Mouse (Mus musculus): Measurements from ENCODE around the gene Zfp74. TPM values are rescaled to one million over a fixed set of nuclear protein-coding genes. Genes with fewer than 3 reads are reported as not detected.

Zfp74 gene
- polyA plus RNA-seq, 1 experiment from 2014 or later: 1.8 TPM

Small RNA genes within 50 kb of the gene (microRNA-seq; reads per million reads assigned to microRNA genes)
- 0.76 reads per million for gene Mir7668

Other genes starting within 250 kb of the Zfp74 start
- gene Catsperg2, start 227.1 kb downstream of the Zfp74 start, polyA plus RNA-seq (2015; fragmentation: Nextera tagmentation; extraction: Ambion mirVana): not detected in 2 replicates
- gene Zfp84, start 185.5 kb downstream of the Zfp74 start, polyA plus RNA-seq (2015; fragmentation: Nextera tagmentation; extraction: Ambion mirVana): 3.2 TPM in 2 replicates
- gene Zfp30, start 170.1 kb downstream of the Zfp74 start, polyA plus RNA-seq (2015; fragmentation: Nextera tagmentation; extraction: Ambion mirVana): 0.54 and 0.67 TPM in 2 replicates
- gene Zfp790, start 138.0 kb downstream of the Zfp74 start, polyA plus RNA-seq (2015; fragmentation: Nextera tagmentation; extraction: Ambion mirVana): 2.9 and 4.1 TPM in 2 replicates
- 0.36 and 0.83 TPM in 2 replicates for gene Zfp940, start 100.4 kb downstream of the Zfp74 start, polyA plus RNA-seq (2015; fragmentation: Nextera tagmentation; extraction: Ambion mirVana)
- gene Zfp420, start 94.1 kb downstream of the Zfp74 start, polyA plus RNA-seq (2015; fragmentation: Nextera tagmentation; extraction: Ambion mirVana): 0.91 and 0.97 TPM in 2 replicates
- gene Zfp27, start 47.5 kb downstream of the Zfp74 start, polyA plus RNA-seq (2015; fragmentation: Nextera tagmentation; extraction: Ambion mirVana): 1.4 and 1.7 TPM in 2 replicates
- gene Zfp383, start 45.9 kb downstream of the Zfp74 start, polyA plus RNA-seq (2015; fragmentation: Nextera tagmentation; extraction: Ambion mirVana): 0.35 and 0.39 TPM in 2 replicates
- gene Zfp568, start 29.9 kb upstream of the Zfp74 start, polyA plus RNA-seq (2015; fragmentation: Nextera tagmentation; extraction: Ambion mirVana): 8.2 and 12.5 TPM in 2 replicates
- 0.37 and 0.53 TPM in 2 replicates for gene Zfp14, start 97.3 kb upstream of the Zfp74 start, polyA plus RNA-seq (2015; fragmentation: Nextera tagmentation; extraction: Ambion mirVana)
- 1.3 and 1.6 TPM in 2 replicates for gene Zfp82, start 118.8 kb upstream of the Zfp74 start, polyA plus RNA-seq (2015; fragmentation: Nextera tagmentation; extraction: Ambion mirVana)
- not detected in 2 replicates for gene Gm26920, start 136.3 kb upstream of the Zfp74 start, polyA plus RNA-seq (2015; fragmentation: Nextera tagmentation; extraction: Ambion mirVana)
- 1.4 and 1.9 TPM in 2 replicates for gene Zfp566, start 136.4 kb upstream of the Zfp74 start, polyA plus RNA-seq (2015; fragmentation: Nextera tagmentation; extraction: Ambion mirVana)
- gene Zfp260, start 140.7 kb upstream of the Zfp74 start, polyA plus RNA-seq (2015; fragmentation: Nextera tagmentation; extraction: Ambion mirVana): 12.2 and 13.4 TPM in 2 replicates
- 1.4 and 1.6 TPM in 2 replicates for gene Zfp382, start 167.9 kb upstream of the Zfp74 start, polyA plus RNA-seq (2015; fragmentation: Nextera tagmentation; extraction: Ambion mirVana)
- 4.2 and 4.5 TPM in 2 replicates for gene Zfp146, start 215.7 kb upstream of the Zfp74 start, polyA plus RNA-seq (2015; fragmentation: Nextera tagmentation; extraction: Ambion mirVana)
- 5.6 and 7.7 TPM in 2 replicates for gene Cox7a1, start 230.1 kb upstream of the Zfp74 start, polyA plus RNA-seq (2015; fragmentation: Nextera tagmentation; extraction: Ambion mirVana)
- 36.2 and 40.8 TPM in 2 replicates for gene Capns1, start 244.7 kb upstream of the Zfp74 start, polyA plus RNA-seq (2015; fragmentation: Nextera tagmentation; extraction: Ambion mirVana)